Mouse (Mus musculus) frontal cortex, postnatal 25 days (tissue): ENCODE measurements around the gene Mdk.

ENCODE experiments used
- DNase-seq, 2 experiments: peaks; one replicate each; pipeline ENCODE4 v3.0.0; 2022; ENCODE audit warnings: low spot score in 2 of 2

The Mdk gene

DNA sequence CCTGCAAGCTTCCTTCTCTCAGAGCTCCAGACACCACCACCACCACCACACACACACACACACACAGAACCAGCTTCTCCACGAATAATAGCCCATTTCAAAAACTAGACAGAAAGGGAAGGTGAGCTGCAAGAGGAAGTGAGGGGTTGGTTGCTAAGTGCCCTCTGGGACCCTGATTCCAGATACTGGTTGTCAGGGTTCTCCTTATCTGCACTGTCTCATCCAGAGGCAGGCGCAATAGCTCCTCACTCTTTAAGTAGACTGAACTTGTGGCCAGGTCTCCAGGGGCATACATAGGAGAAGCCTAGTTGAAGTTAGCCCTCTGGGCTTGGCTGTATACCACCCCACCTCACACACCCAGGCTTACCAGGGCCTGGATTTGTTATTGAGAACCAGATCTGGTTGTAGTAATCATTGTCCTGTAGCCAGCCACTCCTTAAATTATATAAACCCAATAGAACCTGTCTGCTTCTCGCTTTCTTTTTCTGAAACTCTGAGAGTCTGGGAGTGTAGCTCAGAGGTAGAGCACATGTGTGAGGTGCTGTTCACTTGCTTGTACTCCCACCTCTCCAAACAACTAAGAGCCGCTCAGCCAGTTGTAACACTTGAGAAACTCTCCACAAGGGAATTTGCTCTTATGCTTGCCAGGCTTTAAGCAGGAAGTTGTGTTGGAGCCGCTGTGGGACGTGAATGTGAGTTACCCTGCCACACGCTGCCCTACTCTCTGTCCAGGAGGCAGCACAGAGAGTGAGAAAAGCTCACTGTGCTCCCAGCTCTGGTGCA lies 18.6 kb downstream of the Mdk start:
- no peak for DNase-seq

DNA sequence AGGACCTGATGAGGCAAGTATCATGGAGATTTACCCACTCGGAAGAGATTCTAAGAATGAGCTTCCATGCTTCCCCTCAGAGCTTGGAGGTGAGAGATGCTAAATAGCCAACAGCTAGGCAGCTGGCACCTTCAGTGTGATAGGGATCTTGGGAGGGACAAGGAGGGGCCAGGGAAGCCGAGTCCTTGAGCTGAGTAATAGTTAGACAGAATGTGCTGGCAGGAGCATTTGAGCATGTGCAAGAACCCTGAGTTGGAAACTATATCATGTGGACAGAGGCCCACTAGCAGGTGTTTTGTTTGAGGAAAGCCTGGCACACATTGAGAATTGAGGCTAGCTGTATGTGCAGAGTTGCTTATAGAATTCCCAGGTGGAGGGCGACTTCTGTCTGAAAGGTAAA lies 19.5 kb downstream of the Mdk start:
- DNase-seq: no peak

DNA sequence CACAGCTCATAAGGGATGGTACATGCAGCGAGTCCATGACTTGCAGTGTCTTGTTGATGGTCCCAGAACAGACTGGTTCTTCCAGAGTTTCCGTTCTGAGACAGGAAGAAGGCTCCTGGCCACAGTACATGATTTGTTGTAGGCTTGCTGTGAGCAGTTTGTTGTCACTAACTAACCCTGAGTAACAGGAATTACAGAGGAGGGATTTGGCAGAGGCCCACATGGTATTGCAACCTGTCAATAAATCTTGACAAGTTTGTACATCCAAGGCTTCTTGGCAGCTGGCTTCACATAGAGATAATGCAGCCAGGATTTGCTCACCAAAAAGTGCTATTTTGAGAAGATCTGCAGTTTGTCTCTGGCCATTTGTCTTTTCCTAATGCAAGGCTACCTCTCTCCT lies 26.0 kb downstream of the Mdk start:
- DNase-seq: no peak

DNA sequence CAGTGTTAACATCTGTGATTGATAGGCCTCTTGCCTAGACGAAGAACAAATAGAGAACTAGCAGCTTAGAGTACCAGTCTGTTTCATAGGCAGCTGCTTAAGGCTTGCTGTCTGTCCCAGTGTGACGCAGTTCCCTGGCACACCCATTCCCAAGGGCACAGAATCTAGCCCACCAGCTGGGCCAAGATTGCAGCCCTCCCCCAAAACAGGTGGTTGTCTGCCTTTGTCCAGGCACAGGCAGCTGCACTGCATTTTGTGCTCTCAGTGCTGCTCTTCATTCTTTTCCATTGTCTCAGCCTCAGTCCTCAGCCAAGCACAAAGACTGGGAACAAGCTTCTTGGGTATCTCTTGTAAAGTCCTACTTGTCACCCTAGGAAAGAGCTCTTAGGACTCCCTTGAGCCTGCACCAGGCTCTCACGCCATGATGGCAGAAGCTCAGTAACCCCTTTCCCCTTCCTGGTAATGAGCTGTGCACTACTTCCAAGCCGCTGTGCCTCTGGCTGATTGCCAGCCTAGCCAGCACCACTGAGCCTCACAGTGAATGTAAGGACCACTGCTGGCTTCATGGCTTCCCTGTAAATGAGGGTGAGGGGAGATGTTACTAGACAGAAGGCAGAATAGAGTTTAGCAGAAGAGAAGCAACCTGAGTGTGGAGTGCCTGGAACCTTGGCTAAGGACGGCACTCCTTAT lies 27.3 kb downstream of the Mdk start:
- no peak for DNase-seq

GRCm38 (mm10) chr2:91903171-91903925 lies 28.7 kb downstream of the Mdk start:
- DNase-seq: no peak

GRCm38 (mm10) chr2:91902336-91902735 lies 29.8 kb downstream of the Mdk start:
- DNase-seq: no peak

DNA sequence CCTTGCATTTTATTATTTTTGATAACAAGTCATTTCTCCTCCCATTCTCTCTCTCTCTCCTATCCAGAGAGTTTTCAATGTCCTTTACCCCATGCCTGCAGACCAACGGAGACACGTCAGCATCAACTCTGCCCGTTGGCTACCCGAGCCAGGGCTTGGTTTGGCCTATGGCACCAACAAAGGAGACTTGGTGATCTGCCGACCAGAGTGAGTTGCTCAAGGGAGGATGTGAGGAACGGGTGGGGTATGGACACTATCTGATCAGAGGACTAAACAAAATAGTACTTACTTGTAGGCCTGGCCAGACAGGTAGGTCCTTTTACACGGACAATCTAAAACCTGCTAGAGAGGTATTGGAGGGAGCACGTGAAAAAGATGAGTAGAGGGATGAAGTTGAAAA lies 31.7 kb downstream of the Mdk start:
- no peak for DNase-seq

GRCm38 (mm10) chr2:91899141-91899540 lies 33.0 kb downstream of the Mdk start:
- DNase-seq: no peak

DNA sequence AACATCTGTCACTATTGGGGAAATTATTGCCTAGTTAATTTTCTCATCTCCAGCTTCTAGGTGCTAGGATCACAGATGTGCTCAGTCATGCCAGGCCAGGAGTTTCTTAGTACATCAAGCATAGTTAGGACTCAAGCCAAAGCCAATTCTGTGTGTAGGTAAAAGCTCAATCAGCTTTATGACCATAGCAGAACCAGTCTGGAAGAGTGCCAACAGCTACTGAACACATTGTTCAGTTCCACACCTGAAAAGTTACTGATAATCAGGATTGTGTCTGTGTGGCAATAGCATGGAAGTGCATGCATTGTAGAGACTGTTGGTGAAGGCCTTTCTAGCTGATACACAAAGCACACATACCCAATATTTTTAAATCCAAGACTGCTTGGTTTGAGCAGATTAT lies 34.1 kb downstream of the Mdk start:
- no peak for DNase-seq

DNA sequence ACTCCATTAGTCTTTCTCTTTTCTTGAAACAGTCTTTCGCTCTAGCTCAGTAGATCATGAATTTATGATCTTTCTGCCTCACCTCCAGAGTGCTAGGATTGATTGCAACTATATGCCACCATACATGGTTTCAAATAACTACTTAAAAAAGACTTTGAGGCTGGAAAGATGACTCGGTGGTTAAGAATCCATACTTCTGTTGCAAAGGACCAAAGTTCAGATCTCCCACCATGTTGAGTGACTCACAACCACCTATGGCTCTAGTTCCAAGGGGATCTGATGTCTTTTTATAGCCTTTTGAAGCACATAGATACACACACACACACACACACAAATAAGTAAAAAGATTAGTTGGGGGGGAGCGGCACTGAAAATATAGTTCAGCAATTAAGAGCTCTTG lies 36.7 kb downstream of the Mdk start:
- DNase-seq: no peak

- DNase-seq: no peak
Measured at GRCm38 (mm10) chr2:91894716-91895115, 37.4 kb downstream of the Mdk start.

DNA sequence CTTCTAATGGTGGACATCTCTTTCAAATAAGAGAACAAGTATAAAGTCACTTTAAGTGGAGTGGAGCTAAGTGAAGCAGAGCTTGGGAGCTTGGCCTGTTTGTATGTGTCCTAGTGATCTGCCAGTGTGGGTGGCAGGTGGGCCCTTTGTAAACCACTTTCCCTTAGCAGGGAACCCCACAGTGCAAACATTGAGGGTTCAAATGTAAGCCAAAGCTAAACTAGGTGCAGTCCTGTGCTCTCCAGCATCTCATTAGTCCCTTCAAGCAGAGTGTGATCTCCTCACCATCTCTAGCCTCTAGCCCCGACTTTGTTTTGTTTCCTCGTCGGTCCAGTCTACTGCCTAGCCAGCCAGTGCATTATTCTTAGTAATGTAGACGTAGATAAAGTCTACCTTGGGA lies 47.5 kb downstream of the Mdk start:
- DNase-seq: no peak

- no peak for DNase-seq
Measured at GRCm38 (mm10) chr2:91883961-91884360, 48.1 kb downstream of the Mdk start.
